Mouse (Mus musculus) bone marrow, adult 2 months (tissue): ENCODE data around the gene Them7.

Experiments used
- CTCF ChIP-seq: fragments of 200-500 bp; IDR thresholded peaks from 2 replicates; pipeline ENCODE4 v1.5.1; 2011; ENCODE audit warnings: low read length, control low read depth; ENCODE audit not compliant: control insufficient read depth, insufficient read depth
- POLR2A ChIP-seq: fragments of 200-500 bp; IDR thresholded peaks from 2 replicates; pipeline ENCODE4 v1.6.1; 2011; ENCODE audit warnings: low read depth, mild to moderate bottlenecking, control low read depth, low read length, borderline replicate concordance; ENCODE audit not compliant: control insufficient read depth

GRCm38 (mm10) chr2:105400558-105400957 is 176.4 kb downstream of the Them7 start:
- TF ChIP-seq CTCF (no peak), POLR2A (no peak)
